Mouse (Mus musculus) ES-CJ7 (cell line): Measurements from ENCODE around the gene Krtap17-1.
A peak's percentile ranks its signal among the peaks of the same experiment; 100 is the strongest.

Source experiments
- DNase-seq: peaks from one replicate; pipeline ENCODE4 v3.0.0; 2011; ENCODE audit warnings: low read depth, low spot score

Krtap17-1 gene

DNA sequence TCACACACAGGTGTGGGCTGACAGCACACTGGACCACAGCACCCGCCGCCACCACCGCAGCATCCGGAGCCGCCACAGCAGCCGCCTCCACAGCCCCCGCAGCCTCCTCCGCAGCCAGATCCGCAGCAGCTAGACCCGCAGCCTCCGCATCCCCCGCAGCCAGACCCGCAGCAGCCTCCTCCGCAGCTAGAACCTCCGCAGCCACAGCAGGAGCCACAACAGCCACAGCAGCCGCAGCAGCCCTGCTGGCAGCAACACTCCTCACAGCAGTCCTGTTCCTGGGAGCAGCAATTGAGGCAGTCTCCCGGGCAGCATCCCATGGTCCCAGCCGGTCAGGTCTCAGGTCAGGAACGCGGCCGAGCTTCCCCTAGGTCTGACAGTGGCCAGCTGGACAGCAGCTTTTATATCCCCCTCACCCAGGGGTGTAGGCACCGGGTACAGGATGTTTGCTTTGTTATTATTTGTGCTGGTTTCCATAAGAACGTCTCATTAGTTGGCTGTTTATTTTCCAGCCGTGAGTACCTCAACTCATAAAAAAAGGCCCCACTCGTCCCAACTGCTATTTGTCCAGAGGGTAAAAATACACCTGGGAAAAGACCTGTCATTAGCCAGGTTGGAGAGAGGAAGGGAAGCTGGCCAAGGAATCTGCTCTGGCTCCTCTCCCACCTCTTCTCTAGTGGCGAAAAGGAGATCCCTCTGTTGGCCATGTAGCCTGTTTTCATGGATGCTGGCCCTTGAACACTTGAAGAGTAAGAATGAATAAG is at the start of gene Krtap17-1:
Gene Krtap17-1, minus strand, starts transcription at position 375 of the 764 bp plus-strand sequence.
- DNase-seq: no peak

- no peak for DNase-seq
Measured at GRCm38 (mm10) chr11:100041454-100041853, 47.7 kb upstream of the Krtap17-1 start, which contains the start of gene Krt34. TSS of gene Krt34 (minus strand) at chr11:100041554.

- no peak for DNase-seq
Measured at GRCm38 (mm10) chr11:100029768-100030167, 36.0 kb upstream of the Krtap17-1 start, which contains the start of gene Krt33b. TSS of gene Krt33b (minus strand) at chr11:100029868.

DNA sequence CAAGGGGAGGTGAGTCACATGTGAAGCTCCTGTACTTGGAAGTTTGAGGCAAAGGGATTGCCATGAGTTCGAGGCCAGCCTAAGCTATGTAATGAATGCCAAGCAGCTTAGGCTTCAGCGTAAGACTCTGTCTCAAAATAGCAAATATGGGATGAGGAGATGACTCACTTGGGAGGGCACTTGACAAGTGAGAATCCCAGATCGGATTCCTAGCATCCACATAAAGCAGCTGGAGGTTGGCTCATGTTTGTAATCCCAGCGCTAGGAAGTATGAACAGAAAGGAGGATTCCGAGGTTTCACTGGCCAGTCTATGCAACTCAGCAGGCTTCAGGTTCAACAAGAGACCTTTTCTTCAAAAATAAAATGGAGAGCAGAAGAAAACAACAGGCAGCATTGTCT is 27.6 kb upstream of the Krtap17-1 start:
- DNase-seq: no peak

DNA sequence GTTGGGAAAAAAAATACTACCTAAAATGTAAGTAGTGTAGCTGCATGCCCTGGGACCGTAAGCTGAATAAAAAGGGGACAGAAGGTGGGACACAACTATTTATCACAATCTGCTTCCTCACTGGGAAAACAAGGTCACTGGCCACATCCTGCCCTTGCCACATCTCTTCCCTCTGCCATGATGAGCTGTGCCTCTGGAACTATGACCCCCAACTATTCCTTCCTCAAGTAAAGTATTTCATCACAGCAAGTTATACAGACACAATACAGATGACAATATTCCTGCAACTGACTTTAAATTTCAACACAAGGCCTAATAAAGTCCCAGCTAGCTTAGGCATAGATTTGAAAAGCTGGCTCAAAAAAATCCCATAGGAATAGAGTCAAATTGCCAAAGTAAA is 25.7 kb upstream of the Krtap17-1 start:
- DNase-seq: no peak

GRCm38 (mm10) chr11:100016112-100016511 is 22.3 kb upstream of the Krtap17-1 start, which contains the start of gene Krt33a:
TSS of gene Krt33a (minus strand) at chr11:100016212.
- DNase-seq: no peak

DNA sequence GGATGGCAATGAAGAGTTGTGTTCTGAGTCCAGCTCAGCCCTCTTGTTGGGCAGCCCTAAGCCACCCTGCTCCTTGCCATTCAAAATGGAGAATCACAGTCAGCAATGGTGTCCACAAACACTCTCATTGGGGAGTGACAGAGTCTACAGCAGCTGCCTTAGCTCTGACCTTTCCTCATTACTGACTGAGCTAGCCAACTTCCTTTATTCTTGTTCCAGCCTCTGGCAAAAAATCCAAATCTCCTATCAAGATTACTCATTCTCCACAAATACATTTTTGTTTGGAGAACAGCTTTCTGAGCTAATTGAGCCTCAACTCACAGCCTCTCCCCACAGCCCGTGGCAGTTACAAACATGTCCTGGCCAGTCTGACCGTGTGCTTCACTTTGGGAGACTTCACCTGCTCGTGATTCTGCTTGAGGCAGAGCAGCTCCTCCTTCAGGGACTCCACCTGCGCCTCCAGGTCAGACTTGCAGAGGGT is 19.9 kb upstream of the Krtap17-1 start:
- DNase-seq: no peak

GRCm38 (mm10) chr11:100010682-100011081 is 16.9 kb upstream of the Krtap17-1 start:
- no peak for DNase-seq

DNA sequence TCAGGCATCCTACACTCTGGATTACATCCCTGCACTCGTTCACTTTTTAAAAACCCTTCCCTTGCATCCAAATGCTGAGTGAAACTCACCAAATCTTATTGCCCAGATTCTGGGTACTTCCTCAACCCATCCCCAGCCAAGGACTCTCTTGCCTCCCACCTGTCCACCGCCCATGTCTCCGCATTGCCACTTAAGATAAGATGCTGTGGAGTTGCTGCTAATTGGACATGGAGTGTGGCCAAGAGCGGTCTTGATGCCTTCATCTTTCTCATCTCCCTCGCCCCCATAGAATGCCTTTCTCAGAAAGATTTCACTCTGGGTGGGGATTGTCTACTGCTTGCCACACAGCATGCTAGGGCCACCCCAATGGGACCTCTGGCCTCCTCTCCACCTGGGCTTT is 14.5 kb upstream of the Krtap17-1 start:
- no peak for DNase-seq

GRCm38 (mm10) chr11:100006624-100007023 is 12.8 kb upstream of the Krtap17-1 start:
- DNase-seq: peak; percentile 39

DNA sequence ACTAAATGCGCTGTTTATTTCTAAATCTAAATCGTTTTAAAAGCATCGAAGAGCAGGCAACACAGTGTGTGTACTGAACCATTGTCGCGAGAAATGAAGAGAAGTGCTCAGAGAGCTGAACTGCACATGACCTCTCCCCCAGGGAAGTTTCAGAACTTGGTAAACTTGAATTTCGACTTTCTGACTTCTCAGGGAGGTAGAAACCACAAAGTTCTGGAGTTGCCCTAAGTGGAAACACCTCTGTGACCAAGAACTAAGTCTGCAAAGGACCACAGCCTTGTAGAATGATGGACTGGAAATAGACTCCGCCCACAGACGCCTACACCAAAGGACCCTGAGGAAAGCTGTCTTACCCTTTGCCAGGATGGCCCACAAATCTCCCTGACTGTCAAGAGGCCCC is 12.1 kb upstream of the Krtap17-1 start:
- no peak for DNase-seq

DNA sequence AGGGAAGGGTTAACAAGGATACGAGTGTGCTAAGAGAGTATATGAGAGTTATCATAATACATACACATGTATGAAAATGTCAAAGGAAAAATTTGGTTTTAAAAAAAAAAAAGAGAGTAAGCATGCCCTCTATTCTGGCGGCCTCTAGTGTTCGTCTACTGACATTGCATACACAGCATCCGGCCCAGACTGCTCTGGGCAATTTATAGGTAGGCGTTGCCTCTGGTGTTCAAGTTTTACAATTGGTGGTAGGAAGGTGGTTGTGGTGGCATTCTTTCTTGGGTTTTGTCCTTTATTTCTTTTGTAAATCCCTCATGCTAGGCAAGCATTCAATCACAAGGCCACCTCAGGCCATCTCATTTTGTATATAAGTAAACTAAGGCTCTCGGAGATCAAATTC is 11.1 kb upstream of the Krtap17-1 start:
- peak; percentile 52 for DNase-seq

DNA sequence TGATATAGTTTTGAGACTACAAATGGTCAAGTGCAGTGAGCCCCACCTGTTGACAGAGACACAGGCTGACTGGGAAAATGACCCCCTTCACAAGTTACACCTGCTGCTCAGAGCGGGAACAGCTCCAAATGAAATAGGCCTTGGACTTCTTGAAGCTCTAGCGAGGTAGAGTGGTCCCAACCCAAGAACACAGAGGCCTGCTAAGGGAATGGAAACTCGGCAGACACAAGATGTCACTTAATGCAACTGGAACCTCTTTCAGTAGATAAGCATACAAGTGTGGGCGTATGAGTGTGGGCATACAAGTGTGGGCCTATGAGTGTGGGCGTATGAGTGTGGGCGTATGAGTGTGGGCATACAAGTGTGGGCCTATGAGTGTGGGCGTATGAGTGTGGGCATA is 5.3 kb upstream of the Krtap17-1 start:
- DNase-seq: no peak

GRCm38 (mm10) chr11:99994384-99994661 is 529 bp upstream of the Krtap17-1 start:
- no peak for DNase-seq

GRCm38 (mm10) chr11:99990571-99990970 is 3.2 kb downstream of the Krtap17-1 start:
- no peak for DNase-seq

- DNase-seq: no peak
Measured at GRCm38 (mm10) chr11:99989881-99990405, 3.9 kb downstream of the Krtap17-1 start.

- DNase-seq: no peak
Measured at GRCm38 (mm10) chr11:99988530-99988929, 5.3 kb downstream of the Krtap17-1 start.

DNA sequence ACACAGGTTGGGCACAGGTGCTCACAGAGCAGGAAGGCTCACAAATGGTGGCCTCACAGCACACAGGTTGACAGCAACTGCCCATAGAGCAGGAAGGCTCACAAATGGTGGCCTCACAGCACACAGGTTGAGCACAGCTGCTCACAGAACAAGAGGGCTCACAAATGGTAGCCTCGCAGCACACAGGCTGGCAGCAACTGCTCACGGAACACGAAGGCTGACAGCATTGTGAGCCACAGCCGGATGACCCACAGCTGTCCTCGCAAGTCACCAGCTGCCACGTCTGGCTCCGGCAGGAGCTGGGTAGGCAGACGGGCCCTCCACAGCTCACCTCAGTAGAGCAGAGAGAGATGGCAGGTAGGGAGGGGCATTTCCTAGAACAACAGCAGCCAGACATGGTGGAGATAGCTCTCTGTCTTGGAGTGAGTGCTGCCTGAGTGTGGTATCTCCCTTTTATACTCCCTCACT is 7.6 kb downstream of the Krtap17-1 start, which contains the start of gene Krtap16-1:
Gene Krtap16-1, minus strand, starts transcription at position 418 of the 468 bp plus-strand sequence.
- DNase-seq: no peak

DNA sequence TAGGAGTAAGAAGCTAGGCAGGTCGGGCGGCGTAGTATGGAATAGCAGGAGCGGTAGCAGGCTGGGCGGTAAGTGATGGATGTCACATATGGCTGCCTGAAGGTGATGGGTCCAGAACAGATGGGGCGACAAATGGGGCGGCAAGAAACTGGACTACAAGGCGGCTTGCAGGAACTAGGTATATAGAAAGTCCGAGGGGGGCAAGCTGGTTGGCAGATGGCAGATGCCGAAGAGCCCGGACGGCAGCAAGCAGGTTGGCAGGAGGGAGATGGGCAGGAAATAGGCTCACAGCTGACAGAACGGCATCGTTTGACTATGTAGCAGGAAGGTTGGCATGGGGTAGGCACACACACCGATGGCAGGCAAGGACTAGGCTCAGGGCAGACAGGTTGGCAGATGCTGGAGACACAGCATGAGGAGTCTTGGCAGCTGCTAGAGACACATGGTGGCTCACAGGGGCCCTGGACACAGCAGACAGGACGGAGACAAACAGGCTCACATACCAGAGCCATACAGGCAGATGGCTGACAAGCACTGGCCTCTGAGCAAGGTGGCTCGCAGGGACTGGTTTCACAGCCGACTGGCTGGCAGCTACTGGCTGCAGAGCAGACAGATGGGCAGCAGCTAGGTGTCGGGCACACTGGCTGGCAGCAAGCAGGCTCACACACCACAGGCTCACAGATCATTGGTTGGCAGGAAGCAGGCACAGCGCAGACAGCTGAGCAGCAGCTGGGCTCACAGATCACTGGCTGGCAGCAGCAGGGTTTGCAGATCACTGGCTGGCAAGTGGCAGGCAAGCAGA is 8.3 kb downstream of the Krtap17-1 start:
- DNase-seq: no peak

DNA sequence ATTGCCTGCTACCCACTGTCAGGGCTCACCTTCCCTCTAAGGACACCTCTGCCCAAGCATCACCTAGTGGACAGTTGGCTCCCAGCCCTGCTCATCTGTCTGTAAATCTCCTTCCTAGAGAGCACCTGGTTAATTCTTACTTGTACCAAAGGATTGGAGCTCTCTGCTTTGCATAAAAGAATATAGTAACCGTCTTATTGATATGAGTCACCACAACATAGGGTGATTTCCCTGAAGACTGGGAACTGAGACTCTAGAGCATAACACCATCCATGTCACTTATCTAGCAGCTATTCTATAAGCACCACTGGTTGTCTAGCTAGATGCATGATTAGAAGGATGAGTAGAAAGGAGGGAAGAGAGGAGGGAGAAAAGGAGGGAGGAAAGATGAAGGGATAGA is 10.4 kb downstream of the Krtap17-1 start:
- no peak for DNase-seq

- DNase-seq: no peak
Measured at GRCm38 (mm10) chr11:99982731-99983130, 11.1 kb downstream of the Krtap17-1 start.

GRCm38 (mm10) chr11:99978953-99979352 is 14.8 kb downstream of the Krtap17-1 start, which contains the start of gene Krtap29-1:
TSS of gene Krtap29-1 (minus strand) at chr11:99979053.
- no peak for DNase-seq
